Mouse (Mus musculus): ENCODE results near the gene March4.

DNA sequence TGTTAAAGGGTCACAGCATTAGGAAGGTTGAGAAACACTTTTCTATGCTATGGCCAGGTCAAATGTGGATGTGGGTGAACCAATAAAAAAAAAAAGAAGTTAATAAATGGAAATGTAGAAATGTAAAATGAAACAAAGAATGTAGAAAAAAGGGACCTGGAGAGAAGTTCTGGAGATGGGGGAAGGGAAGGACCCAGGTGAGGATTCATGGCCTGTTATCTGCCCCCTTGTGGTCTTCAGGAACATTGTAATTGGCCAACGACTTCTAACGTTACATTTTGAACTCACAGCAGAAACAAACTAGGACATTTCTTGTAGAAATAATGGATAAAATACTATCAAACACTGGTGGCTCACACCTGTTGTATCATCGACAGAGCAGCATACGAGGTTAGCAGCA lies 38.4 kb upstream of the March4 start:
- TF ChIP-seq POLR2A (IDR thresholded peaks at IDR 0.05; ENCODE audit: low read depth, low read length), result no peak
- TF ChIP-seq CTCF (IDR thresholded peaks at IDR 0.05; ENCODE audit: extremely low read depth, insufficient read length, insufficient replicate concordance, low read depth, low read length), result no peak

Data from small intestine, adult 2 months (tissue).